Mouse (Mus musculus) lung, postnatal 0 days (tissue): ENCODE measurements around the gene Rcsd1.

Experiments used
- CTCF ChIP-seq: IDR thresholded peaks from 2 replicates; pipeline ENCODE4 v1.5.1; 2016; ENCODE audit warnings: antibody characterized with exemption, mild to moderate bottlenecking
- EP300 ChIP-seq: IDR thresholded peaks from 2 replicates; pipeline ENCODE4 v1.6.1; 2016; ENCODE audit warnings: antibody characterized with exemption, mild to moderate bottlenecking, control low read depth

DNA sequence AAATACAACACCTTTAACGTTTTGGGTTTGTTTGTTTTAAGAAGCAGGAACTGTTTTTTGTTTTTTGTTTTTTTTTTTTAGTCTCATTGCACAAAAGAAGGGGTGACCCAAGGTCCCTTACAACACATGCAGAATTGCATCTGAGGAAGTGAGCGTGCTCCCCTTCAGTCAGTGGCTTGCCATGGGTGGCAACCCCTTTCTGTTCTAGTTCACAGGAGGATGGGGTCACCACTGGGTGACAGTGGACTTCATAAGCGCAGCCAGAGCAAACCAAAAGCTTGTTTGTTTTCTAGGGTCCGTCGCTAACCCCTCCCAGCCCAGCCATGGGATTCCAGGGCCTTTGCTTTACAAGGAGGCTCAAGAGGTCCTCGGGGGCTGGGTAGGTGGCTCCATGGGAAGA, 22.0 kb upstream of the Rcsd1 start:
- TF ChIP-seq CTCF: no peak
- no peak for TF ChIP-seq EP300
